Mouse (Mus musculus) bone marrow macrophage, adult 2 months (primary cell): ENCODE measurements at regions not wholly inside any gene's neighbourhood (a gene's known extent, or its start where the extent isn't known, plus 50 kb on each side); places are given as distances from the start of the nearest gene placed in this dataset.

Experiments
- CTCF ChIP-seq: IDR thresholded peaks from 2 replicates; pipeline ENCODE4 v1.5.1; 2012; ENCODE audit warnings: low read depth, mild to moderate bottlenecking, low read length, moderate library complexity
- POLR2A ChIP-seq: IDR thresholded peaks from 2 replicates; pipeline ENCODE4 v1.6.1; 2012; ENCODE audit warnings: mild to moderate bottlenecking, low read depth, low read length, borderline replicate concordance

GRCm38 (mm10) chr13:53779150-53779549 lies 276.4 kb downstream of the Drd1 start:
- TF ChIP-seq POLR2A (no peak), CTCF (no peak)
